Mouse (Mus musculus) CH12.LX (cell line): ENCODE data around the gene Vps29. TPM values are rescaled to one million over a fixed set of nuclear protein-coding genes. Genes with fewer than 3 reads are reported as not detected.
A peak's percentile ranks its signal among the peaks of the same experiment; 100 is the strongest.

ENCODE experiments used
- DNase-seq: peaks from one replicate; pipeline ENCODE4 v3.0.0-alpha.2; 2013; ENCODE audit errors: extremely low read depth
- H3K27ac ChIP-seq: 2 replicates; pipeline ENCODE4 v1.5.1; 2012; ENCODE audit warnings: low read depth, mild to moderate bottlenecking, control low read depth, moderate library complexity; ENCODE audit not compliant: insufficient read depth
- H3K27me3 ChIP-seq: replicated peaks from 2 replicates; pipeline ENCODE3; 2012; ENCODE audit warnings: inconsistent platforms
- H3K36me3 ChIP-seq, 2 experiments: replicated peaks in 1 of 2; 2 replicates each; pipeline versions ENCODE3 to v1.6.1; 2012; ENCODE audit warnings: inconsistent platforms in 1 of 2, low read length in 1 of 2, mild to moderate bottlenecking in 1 of 2, mixed read lengths in 1 of 2, moderate library complexity in 1 of 2; ENCODE audit not compliant: control insufficient read depth in 1 of 2, insufficient read depth in 1 of 2
- H3K4me1 ChIP-seq, 2 experiments: 2 replicates each; pipeline ENCODE4 v1.6.1; 2012; ENCODE audit warnings: inconsistent platforms in 1 of 2, moderate library complexity in 1 of 2; ENCODE audit not compliant: insufficient read depth in 2 of 2, control insufficient read depth in 1 of 2
- H3K4me2 ChIP-seq: 2 replicates; pipeline ENCODE4 v1.6.1; 2012; ENCODE audit warnings: low read depth, mild to moderate bottlenecking, control low read depth; ENCODE audit not compliant: poor library complexity, insufficient read depth, severe bottlenecking
- H3K4me3 ChIP-seq, 3 experiments: fragments of 150-350 bp in 1 of 3; sonication (generic) in 1 of 3; replicated peaks in 1 of 3; 2 replicates each; pipeline versions ENCODE3 to v1.5.1; 2011 to 2012; ENCODE audit warnings: low read depth in 2 of 3, low read length in 2 of 3, mild to moderate bottlenecking in 2 of 3, moderate library complexity in 2 of 3, control low read depth in 1 of 3, improper control_type of control experiment in 1 of 3, inconsistent platforms in 1 of 3, mixed read lengths in 1 of 3; ENCODE audit not compliant: poor library complexity in 1 of 3
- H3K79me2 ChIP-seq: replicated peaks from 2 replicates; pipeline ENCODE4 v1.6.1; 2012; ENCODE audit warnings: mild to moderate bottlenecking, moderate library complexity; ENCODE audit not compliant: control insufficient read depth, poor library complexity, insufficient read depth, severe bottlenecking; ENCODE audit errors: extremely low read depth
- H3K9ac ChIP-seq: 2 replicates; pipeline ENCODE4 v1.6.1; 2012; ENCODE audit warnings: low read depth, mild to moderate bottlenecking, control low read depth, moderate library complexity; ENCODE audit not compliant: insufficient read depth
- H3K9me3 ChIP-seq: replicated peaks from 2 replicates; pipeline ENCODE3; 2012; ENCODE audit warnings: low read length, inconsistent platforms, mixed read lengths
- BHLHE40 ChIP-seq: IDR thresholded peaks from 2 replicates; pipeline ENCODE4 v1.6.1; 2011; ENCODE audit warnings: mild to moderate bottlenecking, low read depth, low read length, improper control_type of control experiment
- CHD1 ChIP-seq: IDR thresholded peaks from 2 replicates; pipeline ENCODE4 v1.6.1; 2012; ENCODE audit warnings: low read depth, low read length, improper control_type of control experiment, inconsistent platforms
- CHD2 ChIP-seq: IDR thresholded peaks from 2 replicates; pipeline ENCODE4 v1.6.1; 2011; ENCODE audit warnings: low read length, improper control_type of control experiment
- CTCF ChIP-seq, 2 experiments: IDR thresholded peaks in 1 of 2; conservative IDR thresholded peaks in 1 of 2; 2 replicates each; pipeline ENCODE4 v1.5.1; 2011 to 2012; ENCODE audit warnings: low read depth in 2 of 2, low read length in 2 of 2, improper control_type of control experiment in 1 of 2, inconsistent platforms in 1 of 2, mild to moderate bottlenecking in 1 of 2, moderate library complexity in 1 of 2
- E2F4 ChIP-seq: IDR thresholded peaks from 2 replicates; pipeline ENCODE4 v1.6.1; 2011; ENCODE audit warnings: low read depth, low read length, improper control_type of control experiment; ENCODE audit not compliant: insufficient replicate concordance
- ELF1 ChIP-seq: IDR thresholded peaks from 2 replicates; pipeline ENCODE4 v1.6.1; 2014; ENCODE audit warnings: low read depth, mild to moderate bottlenecking, inconsistent platforms, low read length, improper control_type of control experiment
- EP300 ChIP-seq: IDR thresholded peaks from 2 replicates; pipeline ENCODE4 v1.6.1; 2011; ENCODE audit warnings: low read length, improper control_type of control experiment
- ETS1 ChIP-seq: conservative IDR thresholded peaks from 2 replicates; pipeline ENCODE4 v1.6.1; 2012; ENCODE audit warnings: low read depth, mild to moderate bottlenecking, inconsistent platforms, low read length, improper control_type of control experiment, moderate library complexity
- GABPA ChIP-seq: IDR thresholded peaks from 2 replicates; pipeline ENCODE4 v1.6.1; 2012; ENCODE audit warnings: low read depth, low read length, improper control_type of control experiment, inconsistent platforms; ENCODE audit not compliant: insufficient replicate concordance
- HCFC1 ChIP-seq: IDR thresholded peaks from 2 replicates; pipeline ENCODE4 v1.6.1; 2012; ENCODE audit warnings: low read depth, mild to moderate bottlenecking, inconsistent platforms, low read length, improper control_type of control experiment
- IRF4 ChIP-seq: IDR thresholded peaks from 2 replicates; pipeline ENCODE4 v1.6.1; 2014; ENCODE audit warnings: low read depth, mild to moderate bottlenecking, inconsistent platforms, low read length, improper control_type of control experiment
- JUN ChIP-seq: IDR thresholded peaks from 2 replicates; pipeline ENCODE4 v1.6.1; 2011; ENCODE audit warnings: low read depth, mild to moderate bottlenecking, low read length, improper control_type of control experiment, moderate library complexity; ENCODE audit not compliant: insufficient read depth
- JUND ChIP-seq: conservative IDR thresholded peaks from 2 replicates; pipeline ENCODE4 v1.6.1; 2011; ENCODE audit warnings: low read depth, low read length, improper control_type of control experiment
- KAT2A ChIP-seq: IDR thresholded peaks from 2 replicates; pipeline ENCODE4 v1.6.1; 2012; ENCODE audit warnings: low read length, improper control_type of control experiment, inconsistent platforms; ENCODE audit not compliant: insufficient replicate concordance
- MAFK ChIP-seq: IDR thresholded peaks from 2 replicates; pipeline ENCODE4 v1.6.1; 2011; ENCODE audit warnings: low read length, improper control_type of control experiment; ENCODE audit not compliant: insufficient replicate concordance
- MAX ChIP-seq: IDR thresholded peaks from 2 replicates; pipeline ENCODE4 v1.6.1; 2011; ENCODE audit warnings: low read length, improper control_type of control experiment
- MAZ ChIP-seq: IDR thresholded peaks from 2 replicates; pipeline ENCODE4 v1.6.1; 2012; ENCODE audit warnings: low read depth, mild to moderate bottlenecking, inconsistent platforms, low read length, improper control_type of control experiment, moderate library complexity
- MEF2A ChIP-seq: IDR thresholded peaks from 2 replicates; pipeline ENCODE4 v1.6.1; 2014; ENCODE audit warnings: low read depth, mild to moderate bottlenecking, inconsistent platforms, low read length, improper control_type of control experiment, borderline replicate concordance
- MXI1 ChIP-seq: IDR thresholded peaks from 2 replicates; pipeline ENCODE4 v1.6.1; 2011; ENCODE audit warnings: mild to moderate bottlenecking, low read depth, low read length, improper control_type of control experiment
- MYC ChIP-seq: IDR thresholded peaks from 2 replicates; pipeline ENCODE4 v1.6.1; 2011; ENCODE audit warnings: low read depth, mild to moderate bottlenecking, improper control_type of control experiment, low read length
- NELFE ChIP-seq: IDR thresholded peaks from 2 replicates; pipeline ENCODE4 v1.6.1; 2011; ENCODE audit warnings: low read depth, low read length, improper control_type of control experiment
- NRF1 ChIP-seq: IDR thresholded peaks from 2 replicates; pipeline ENCODE4 v1.6.1; 2014; ENCODE audit warnings: low read depth, mild to moderate bottlenecking, inconsistent platforms, low read length, improper control_type of control experiment, moderate library complexity
- PAX5 ChIP-seq: IDR thresholded peaks from 2 replicates; pipeline ENCODE4 v1.6.1; 2012; ENCODE audit warnings: low read length, inconsistent platforms, mixed read lengths
- POLR2A ChIP-seq: IDR thresholded peaks from 2 replicates; pipeline ENCODE4 v1.6.1; 2011; ENCODE audit warnings: low read depth, mild to moderate bottlenecking, improper control_type of control experiment, low read length
- POLR2AphosphoS2 ChIP-seq: IDR thresholded peaks from 2 replicates; pipeline ENCODE4 v1.6.1; 2011; ENCODE audit warnings: low read depth, low read length, improper control_type of control experiment
- RAD21 ChIP-seq: IDR thresholded peaks from 2 replicates; pipeline ENCODE4 v1.6.1; 2011; ENCODE audit warnings: low read depth, mild to moderate bottlenecking, low read length, improper control_type of control experiment, moderate library complexity
- RCOR1 ChIP-seq: conservative IDR thresholded peaks from 2 replicates; pipeline ENCODE4 v1.6.1; 2012; ENCODE audit warnings: low read depth, mild to moderate bottlenecking, inconsistent platforms, low read length, improper control_type of control experiment
- SIN3A ChIP-seq: IDR thresholded peaks from 2 replicates; pipeline ENCODE4 v1.6.1; 2012; ENCODE audit warnings: low read length, improper control_type of control experiment, inconsistent platforms
- SMC3 ChIP-seq: IDR thresholded peaks from 2 replicates; pipeline ENCODE4 v1.6.1; 2011; ENCODE audit warnings: low read depth, low read length, improper control_type of control experiment
- TBP ChIP-seq: conservative IDR thresholded peaks from 2 replicates; pipeline ENCODE4 v1.6.1; 2011; ENCODE audit warnings: low read depth, low read length, improper control_type of control experiment
- TCF12 ChIP-seq: IDR thresholded peaks from 2 replicates; pipeline ENCODE4 v1.6.1; 2014; ENCODE audit warnings: low read depth, mild to moderate bottlenecking, inconsistent platforms, low read length, improper control_type of control experiment
- UBTF ChIP-seq: IDR thresholded peaks from 2 replicates; pipeline ENCODE4 v1.6.1; 2012; ENCODE audit warnings: low read depth, mild to moderate bottlenecking, inconsistent platforms, low read length, improper control_type of control experiment, moderate library complexity
- USF1 ChIP-seq: IDR thresholded peaks from 2 replicates; pipeline ENCODE4 v1.6.1; 2014; ENCODE audit warnings: low read depth, mild to moderate bottlenecking, inconsistent platforms, low read length, improper control_type of control experiment
- USF2 ChIP-seq: conservative IDR thresholded peaks from 2 replicates; pipeline ENCODE4 v1.6.1; 2011; ENCODE audit warnings: low read depth, low read length, improper control_type of control experiment
- ZC3H11A ChIP-seq: IDR thresholded peaks from 2 replicates; pipeline ENCODE4 v1.6.1; 2012; ENCODE audit warnings: low read depth, mild to moderate bottlenecking, inconsistent platforms, low read length, improper control_type of control experiment
- ZKSCAN1 ChIP-seq: IDR thresholded peaks from 2 replicates; pipeline ENCODE4 v1.6.1; 2012; ENCODE audit warnings: low read depth, inconsistent platforms, low read length, improper control_type of control experiment, borderline replicate concordance
- ZMIZ1 ChIP-seq: IDR thresholded peaks from 2 replicates; pipeline ENCODE4 v1.6.1; 2012; ENCODE audit warnings: low read depth, mild to moderate bottlenecking, inconsistent platforms, low read length, improper control_type of control experiment
- ZNF384 ChIP-seq: IDR thresholded peaks from 2 replicates; pipeline ENCODE4 v1.6.1; 2012; ENCODE audit warnings: low read depth, low read length, improper control_type of control experiment, inconsistent platforms
- dilution Hi-C: fragments of 300-500 bp; cut with MboI; formaldehyde crosslinking; loops from 2 replicates; pipeline ENCODE4 v1.14.3; 2020; ENCODE audit warnings: low sequenced_read_pairs; ENCODE audit not compliant: extremely low pct_unique_long_range_greater_than_20kb, extremely low pct_ligation_motif_present
- in situ Hi-C: fragments of 300-500 bp; cut with MboI; formaldehyde crosslinking; loops from 3 replicates; pipeline ENCODE4 v1.14.3; 2019; ENCODE audit warnings: low sequenced_read_pairs, low pct_ligation_motif_present, low pct_unique_long_range_greater_than_20kb, mixed read lengths
- polyA plus RNA-seq: library from polyadenylated mRNA; unstranded; fragments of >175 nt; gene quantifications from 2 replicates; pipeline ENCODE4 v1.2.1, GENCODE M21; 2012; ENCODE audit warnings: low read depth; ENCODE audit not compliant: insufficient read length
- total RNA-seq, 2 experiments: library from RNA; depleted of rRNA; stranded (reverse); fragments of 300-350 nt in 1 of 2; fragments of >200 nt in 1 of 2; gene quantifications; 2 replicates each; pipeline ENCODE4 v1.2.3; 2012 to 2014

Gene Vps29
- total and polyA plus RNA-seq, 3 experiments: 82.2 to 145 (median 94.4) TPM

GRCm38 (mm10) chr5:122314966-122315667 is 39.1 kb upstream of the Vps29 start:
- H3K27ac ChIP-seq: peak overlapping the region; percentile 7; the same call in 1 of the 2 replicates
- peaks cover 16 to 82% of the 10 kb centered on the region in 2 experiments for H3K4me1 ChIP-seq
- H3K9me3 ChIP-seq: no peaks in the 10 kb centered on the region
- in situ Hi-C loops (loop anchor here (5.0 kb wide), 1 partner anchor 43 kb away; no protein-coding TSS in a partner anchor), dilution Hi-C loops (no loop called here)
- no peaks in the 10 kb centered on the region for H3K27me3 ChIP-seq
- peaks cover 34 to 78% of the 10 kb centered on the region in 2 experiments for H3K36me3 ChIP-seq
- no peak overlapping the region for H3K4me3 ChIP-seq
- no peak overlapping the region for H3K4me2 ChIP-seq
- TF ChIP-seq HCFC1: no peak
- TF ChIP-seq ELF1: no peak
- no peak for TF ChIP-seq E2F4
- TF ChIP-seq MAX: peak; percentile 69
- no peak for TF ChIP-seq RCOR1
- no peak for TF ChIP-seq POLR2A
- no peak; the same call in none of the 2 replicates for TF ChIP-seq RAD21
- no peak for TF ChIP-seq JUN
- no peak for TF ChIP-seq POLR2AphosphoS2
- TF ChIP-seq ZMIZ1: no peak
- TF ChIP-seq ZKSCAN1: no peak
- no peak for TF ChIP-seq SMC3
- TF ChIP-seq EP300: no peak
- no peak for TF ChIP-seq JUND
- TF ChIP-seq TCF12: peak; percentile 56; the same call in 1 of the 2 replicates
- TF ChIP-seq PAX5: no peak
- peak; percentile 94 for TF ChIP-seq BHLHE40
- no peak for TF ChIP-seq ZC3H11A
- no peak; a peak in 1 of 4 replicates for TF ChIP-seq CTCF (conservative IDR thresholded peaks at IDR 0.05 in 1 of 2, IDR thresholded peaks at IDR 0.05 in 1 of 2; ENCODE audit: low read depth in 2 of 2, low read length in 2 of 2)
- peak; percentile 63 for TF ChIP-seq MXI1
- no peak for TF ChIP-seq MYC
- TF ChIP-seq USF2: no peak
- no peak for TF ChIP-seq CHD2
- no peak for TF ChIP-seq MEF2A
- TF ChIP-seq ETS1: peak; percentile 51; the same call in 1 of the 2 replicates
- no peak for TF ChIP-seq UBTF
- TF ChIP-seq CHD1: no peak
- peak; percentile 41; the same call in 1 of the 2 replicates for TF ChIP-seq IRF4
- TF ChIP-seq USF1: peak; percentile 31
- TF ChIP-seq SIN3A: peak; percentile 64
- TF ChIP-seq MAZ: no peak
- TF ChIP-seq NRF1: no peak
- no peak for TF ChIP-seq NELFE
- 0 out of 2 replicates have a peak, but pooled peaks have one; percentile 9 for TF ChIP-seq MAFK
- no peak for TF ChIP-seq TBP
- no peak for TF ChIP-seq GABPA
- no peak for TF ChIP-seq KAT2A
- no peak for TF ChIP-seq ZNF384
- peak; percentile 57 for DNase-seq
- H3K9ac ChIP-seq: no peak overlapping the region
- no peaks in the 10 kb centered on the region; the same call in 1 of the 2 replicates for H3K79me2 ChIP-seq
